Mouse (Mus musculus): ENCODE data around the gene Pcsk6. TPM values are rescaled to one million over a fixed set of nuclear protein-coding genes. Genes with fewer than 3 reads are reported as not detected.
"Not testable (repeated sequence)": the region's sequence is repeated elsewhere in the genome, so short reads cannot be mapped to it uniquely, and the experiment has no call there.

The Pcsk6 gene
- 2.7 and 2.9 TPM in 2 replicates for polyA plus RNA-seq (2015; fragmentation: Nextera tagmentation; extraction: Ambion mirVana)

GRCm38 (mm10) chr7:65861591-65862472 is at the start of gene Pcsk6:
Gene Pcsk6, plus strand, starts transcription at chr7:65861734.
- peak within 1 kb of the TSS; percentile 57 for H3K9ac ChIP-seq
- peak; percentile 71 for ATAC-seq (replicated peaks; ENCODE audit: low FRiP score)
- under 1% methylated on average over 105 of the region's 111 CpGs for WGBS
- no peaks in the 10 kb centered on the region for H3K36me3 ChIP-seq
- peak within 1 kb of the TSS; percentile 99 for H3K4me2 ChIP-seq
- no peak within 1 kb of the TSS for H3K27ac ChIP-seq
- H3K9me3 ChIP-seq (replicated peaks): no peaks in the 10 kb centered on the region
- H3K4me1 ChIP-seq: peaks cover 19% of the 10 kb centered on the region
- H3K27me3 ChIP-seq: peaks cover 78% of the 10 kb centered on the region
- peak within 1 kb of the TSS; percentile 65 for H3K4me3 ChIP-seq (replicated peaks)

DNA sequence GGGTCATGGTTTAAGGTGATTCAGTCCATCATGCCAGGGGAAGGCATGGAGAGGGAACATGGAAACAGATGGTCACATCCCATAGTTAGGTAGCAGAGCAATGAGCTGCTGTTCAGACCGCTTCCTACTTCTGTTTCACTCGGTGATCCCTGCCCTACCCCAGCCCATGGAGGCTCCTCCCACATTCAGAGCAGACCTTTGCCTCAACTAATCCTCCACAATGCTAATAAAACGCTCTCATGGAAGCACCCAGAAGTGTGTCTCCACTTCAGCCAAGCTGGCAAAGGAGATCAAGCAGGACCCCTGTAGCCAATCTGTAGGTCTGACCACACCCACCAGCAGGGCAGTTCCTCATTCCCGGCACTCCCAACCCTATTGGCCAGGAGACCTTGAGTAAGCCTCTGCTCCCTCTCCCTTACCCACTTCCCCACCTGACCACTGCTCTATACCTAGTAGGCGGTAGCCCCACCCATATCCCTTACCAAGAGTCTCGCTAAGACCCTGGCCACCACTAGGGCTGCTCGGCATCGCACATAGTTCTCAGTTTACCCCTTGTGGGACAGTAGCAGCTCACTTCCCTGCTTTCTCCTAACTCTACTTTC is 47.8 kb upstream of the Pcsk6 start:
- ATAC-seq (replicated peaks; ENCODE audit: low FRiP score): no peak

DNA sequence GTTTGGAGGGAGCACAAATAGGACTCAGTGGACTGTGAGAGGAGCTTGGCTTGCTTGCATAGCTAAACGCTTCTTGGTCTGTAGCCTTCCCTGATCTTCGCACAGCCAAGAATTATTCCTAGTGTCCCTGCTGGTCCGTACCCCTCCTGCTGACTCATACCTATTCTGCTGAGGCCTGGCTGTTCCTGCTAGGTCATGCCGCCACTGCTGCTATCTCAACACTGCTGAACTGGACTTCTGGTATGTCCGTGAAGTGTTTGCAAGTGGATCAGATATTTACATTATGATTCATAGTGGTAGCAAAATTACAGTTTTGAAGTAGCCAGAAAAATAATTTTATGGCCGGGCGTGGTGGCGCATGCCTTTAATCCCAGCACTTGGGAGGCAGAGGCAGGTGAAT is 44.0 kb upstream of the Pcsk6 start:
- Histone ChIP-seq H3K4me1 (no peaks in the 10 kb centered on the region), H3K4me2 (no peak overlapping the region), H3K36me3 (no peaks in the 10 kb centered on the region), H3K9me3 (replicated peaks) (no peaks in the 10 kb centered on the region; the same call in 1 of the 2 replicates), H3K27me3 (no peaks in the 10 kb centered on the region), H3K9ac (no peak overlapping the region), H3K27ac (no peak overlapping the region), H3K4me3 (replicated peaks) (no peak overlapping the region)
- 97% methylated on average over 8 of the region's 8 CpGs for WGBS
- ATAC-seq (replicated peaks; ENCODE audit: low FRiP score): no peak

More for the DNA sequence above, 47.8 kb upstream of the Pcsk6 start:
- H3K27me3 ChIP-seq: no peaks in the 10 kb centered on the region
- no peaks in the 10 kb centered on the region for H3K4me1 ChIP-seq
- H3K36me3 ChIP-seq: no peaks in the 10 kb centered on the region
- 82% methylated on average over 8 of the region's 8 CpGs for WGBS
- no peak overlapping the region for H3K9ac ChIP-seq
- no peaks in the 10 kb centered on the region; the same call in 1 of the 2 replicates for H3K9me3 ChIP-seq (replicated peaks)
- H3K4me2 ChIP-seq: no peak overlapping the region
- no peak overlapping the region for H3K27ac ChIP-seq
- no peak overlapping the region for H3K4me3 ChIP-seq (replicated peaks)

GRCm38 (mm10) chr7:65820391-65820790 is 41.1 kb upstream of the Pcsk6 start:
- Histone ChIP-seq H3K27me3 (no peaks in the 10 kb centered on the region), H3K4me3 (replicated peaks) (no peak overlapping the region), H3K4me1 (no peaks in the 10 kb centered on the region), H3K4me2 (no peak overlapping the region), H3K27ac (no peak overlapping the region), H3K9me3 (replicated peaks) (no peaks in the 10 kb centered on the region; the same call in 1 of the 2 replicates), H3K36me3 (no peaks in the 10 kb centered on the region), H3K9ac (no peak overlapping the region)
- WGBS: 31% methylated on average over 8 of the region's 8 CpGs
- ATAC-seq (replicated peaks; ENCODE audit: low FRiP score): no peak

DNA sequence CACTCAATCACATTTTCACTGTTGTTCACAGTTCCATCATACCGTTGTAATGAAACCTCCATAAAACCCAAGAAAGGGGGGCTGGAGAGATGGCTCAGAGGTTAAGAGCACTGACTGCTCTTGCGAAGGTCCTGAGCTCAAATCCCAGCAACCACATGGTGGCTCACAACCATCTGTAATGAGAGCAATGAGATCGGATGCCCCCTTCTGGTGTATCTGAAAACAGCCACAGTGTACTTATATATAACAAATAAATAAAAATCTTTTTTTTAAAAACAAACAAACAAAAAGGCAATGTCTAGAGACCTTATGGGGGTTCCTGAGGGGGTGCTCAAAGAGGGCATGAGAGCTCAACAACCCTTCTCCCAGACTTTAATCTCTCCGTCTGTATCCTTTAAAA is 39.6 kb upstream of the Pcsk6 start:
- WGBS: 80% methylated on average over 4 of the region's 4 CpGs
- H3K27ac ChIP-seq; ATAC-seq (replicated peaks; ENCODE audit: low FRiP score); H3K4me2 ChIP-seq; H3K9me3 ChIP-seq (replicated peaks); H3K4me1 ChIP-seq; H3K27me3 ChIP-seq; H3K36me3 ChIP-seq; H3K9ac ChIP-seq; H3K4me3 ChIP-seq (replicated peaks): not testable (repeated sequence)

GRCm38 (mm10) chr7:65822506-65823119 is 38.9 kb upstream of the Pcsk6 start:
- H3K4me2 ChIP-seq: no peak overlapping the region
- H3K36me3 ChIP-seq: no peaks in the 10 kb centered on the region
- H3K4me3 ChIP-seq (replicated peaks): no peak overlapping the region
- H3K9me3 ChIP-seq (replicated peaks): no peaks in the 10 kb centered on the region
- H3K27ac ChIP-seq: no peak overlapping the region
- 61% methylated on average over 2 of the region's 2 CpGs for WGBS
- no peak for ATAC-seq (replicated peaks; ENCODE audit: low FRiP score)
- no peaks in the 10 kb centered on the region for H3K4me1 ChIP-seq
- H3K9ac ChIP-seq: no peak overlapping the region
- no peaks in the 10 kb centered on the region for H3K27me3 ChIP-seq

GRCm38 (mm10) chr7:65839756-65840155 is 21.8 kb upstream of the Pcsk6 start:
- H3K27ac ChIP-seq: no peak overlapping the region
- H3K27me3 ChIP-seq: no peaks in the 10 kb centered on the region
- H3K4me1 ChIP-seq: peaks cover 2% of the 10 kb centered on the region; the same call in 1 of the 2 replicates
- WGBS: 96% methylated on average over 3 of the region's 3 CpGs
- ATAC-seq (replicated peaks; ENCODE audit: low FRiP score): no peak
- no peaks in the 10 kb centered on the region for H3K36me3 ChIP-seq
- H3K9ac ChIP-seq: no peak overlapping the region
- no peak overlapping the region for H3K4me3 ChIP-seq (replicated peaks)
- H3K9me3 ChIP-seq (replicated peaks): peaks cover 9% of the 10 kb centered on the region
- no peak overlapping the region for H3K4me2 ChIP-seq

GRCm38 (mm10) chr7:65843210-65843609 is 18.3 kb upstream of the Pcsk6 start:
- Histone ChIP-seq H3K4me3 (replicated peaks) (no peak overlapping the region), H3K9ac (no peak overlapping the region), H3K27ac (no peak overlapping the region), H3K4me2 (no peak overlapping the region), H3K27me3 (no peaks in the 10 kb centered on the region), H3K4me1 (peaks cover 2% of the 10 kb centered on the region; the same call in 1 of the 2 replicates), H3K9me3 (replicated peaks) (peaks cover 9% of the 10 kb centered on the region), H3K36me3 (no peaks in the 10 kb centered on the region)
- no peak for ATAC-seq (replicated peaks; ENCODE audit: low FRiP score)
- WGBS: 51% methylated on average over 2 of the region's 2 CpGs

DNA sequence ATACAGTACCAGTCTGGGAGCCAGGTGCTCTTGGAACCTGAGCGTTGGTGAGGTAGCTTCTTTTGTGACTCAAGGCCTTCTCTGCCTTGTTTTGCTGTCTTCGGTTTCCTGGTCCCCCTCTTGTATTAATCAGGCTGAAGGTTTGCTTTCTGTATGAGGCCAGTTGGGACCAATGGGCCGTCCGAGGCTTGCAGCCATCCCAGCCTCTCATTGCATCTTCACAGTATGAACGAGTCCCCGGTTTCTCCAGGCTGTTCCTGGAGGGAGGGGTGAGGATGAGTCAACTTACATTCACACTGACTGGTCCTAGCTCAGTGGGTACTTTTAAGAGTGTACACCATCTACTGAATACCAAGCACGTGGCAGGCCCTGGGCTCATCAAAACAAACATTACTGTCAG is 553 bp upstream of the Pcsk6 start:
- WGBS: 63% methylated on average over 7 of the region's 7 CpGs
- H3K27ac ChIP-seq: no peak overlapping the region
- no peak overlapping the region for H3K4me2 ChIP-seq
- no peak for ATAC-seq (replicated peaks; ENCODE audit: low FRiP score)
- H3K27me3 ChIP-seq: peaks cover 79% of the 10 kb centered on the region
- no peaks in the 10 kb centered on the region for H3K36me3 ChIP-seq
- H3K9ac ChIP-seq: no peak overlapping the region
- H3K9me3 ChIP-seq (replicated peaks): no peaks in the 10 kb centered on the region
- H3K4me3 ChIP-seq (replicated peaks): no peak overlapping the region; the same call in 1 of the 2 replicates
- H3K4me1 ChIP-seq: peaks cover 19% of the 10 kb centered on the region

GRCm38 (mm10) chr7:65862473-65863176 is 1.1 kb downstream of the Pcsk6 start:
- Histone ChIP-seq H3K9me3 (replicated peaks) (no peaks in the 10 kb centered on the region), H3K27me3 (peaks cover 72% of the 10 kb centered on the region), H3K9ac (peak overlapping the region; percentile 57), H3K36me3 (no peaks in the 10 kb centered on the region), H3K27ac (no peak overlapping the region), H3K4me2 (peak overlapping the region; percentile 99), H3K4me3 (replicated peaks) (peak overlapping the region; percentile 65), H3K4me1 (peaks cover 19% of the 10 kb centered on the region)
- peak; percentile 54 for ATAC-seq (replicated peaks; ENCODE audit: low FRiP score)
- WGBS: 3% methylated on average over 53 of the region's 61 CpGs

- Histone ChIP-seq H3K27me3 (peaks cover 21% of the 10 kb centered on the region), H3K4me2 (no peak overlapping the region), H3K9me3 (replicated peaks) (no peaks in the 10 kb centered on the region), H3K36me3 (no peaks in the 10 kb centered on the region), H3K27ac (no peak overlapping the region), H3K9ac (no peak overlapping the region), H3K4me3 (replicated peaks) (no peak overlapping the region), H3K4me1 (peaks cover 3% of the 10 kb centered on the region; the same call in 1 of the 2 replicates)
- WGBS: 84% methylated on average over 16 of the region's 16 CpGs
- no peak for ATAC-seq (replicated peaks; ENCODE audit: low FRiP score)
These were observed 7.6 kb downstream of the Pcsk6 start for GRCm38 (mm10) chr7:65869173-65869572.
